ENCODE assay signal across 11 mouse cellular contexts in genomic region chr9:103708514-103709173, GRCm38 (mm10). TPM values are rescaled to one million over a fixed set of nuclear protein-coding genes. Genes with fewer than 3 reads are reported as not detected.
DNase-seq lines count a peak whose midpoint lies in the region; ATAC-seq lines count a peak whose summit lies in the region.
"Had no signal": no experiment of that assay in that cellular context is flagged by ENCODE, and none has a peak within 500 bp of the region (broad histone marks: within the 10 kb centered on the region; RNA-seq: fewer than 3 reads in every experiment).

No protein-coding gene starts in this region.

- no peak overlapping the region for H3K9ac ChIP-seq in kidney, embryonic 14.5 days (ENCODE audit: low read depth, low read length)
- H3K9ac ChIP-seq in neural tube, embryonic 15.5 days (replicated peaks), result no peak overlapping the region
- H3K9ac ChIP-seq: forebrain, embryonic 13.5 days; hindbrain, embryonic 14.5 days had no signal

- no peaks in the 10 kb centered on the region for H3K27me3 ChIP-seq in kidney, embryonic 14.5 days (ENCODE audit: control insufficient read depth, insufficient read depth, low read length)
- H3K27me3 ChIP-seq in embryonic facial prominence, embryonic 10.5 days (replicated peaks; ENCODE audit: low read depth, poor library complexity, severe bottlenecking), result no peaks in the 10 kb centered on the region
- H3K27me3 ChIP-seq in neural tube, embryonic 15.5 days (replicated peaks), result no peaks in the 10 kb centered on the region
- H3K27me3 ChIP-seq: forebrain, embryonic 13.5 days had no signal

- no peak for DNase-seq in kidney, postnatal 25 days
- peak; percentile 49 for DNase-seq in R1 (ENCODE audit: low read depth, low spot score)
- DNase-seq in lung, postnatal 4 days, result peak; percentile 16 to 32
- peak; percentile 72 for DNase-seq in thymus, postnatal 0 days (ENCODE audit: low spot score)
- no peak for DNase-seq in cerebellum, adult 9-10 months
- no peak for DNase-seq in embryonic facial prominence, embryonic 10.5 days (ENCODE audit: low spot score)
- DNase-seq: kidney, postnatal 10 days had no signal

- H3K4me1 ChIP-seq in kidney, embryonic 14.5 days (ENCODE audit: control insufficient read depth, insufficient read depth, low read length), result no peaks in the 10 kb centered on the region
- H3K4me1 ChIP-seq in embryonic facial prominence, embryonic 10.5 days, result peaks cover 24% of the 10 kb centered on the region
- peaks cover 10% of the 10 kb centered on the region for H3K4me1 ChIP-seq in neural tube, embryonic 15.5 days

- no peaks in the 10 kb centered on the region for H3K36me3 ChIP-seq in kidney, embryonic 14.5 days (ENCODE audit: control insufficient read depth, insufficient read depth, low read length)
- H3K36me3 ChIP-seq in embryonic facial prominence, embryonic 10.5 days (replicated peaks), result peaks cover 4% of the 10 kb centered on the region; the same call in 1 of the 2 replicates
- H3K36me3 ChIP-seq in neural tube, embryonic 15.5 days, result no peaks in the 10 kb centered on the region

- no peak overlapping the region for H3K4me2 ChIP-seq in kidney, embryonic 14.5 days (replicated peaks; ENCODE audit: low read depth, low read length)
- H3K4me2 ChIP-seq in neural tube, embryonic 15.5 days, result no peak overlapping the region
- H3K4me2 ChIP-seq: forebrain, embryonic 13.5 days; hindbrain, embryonic 14.5 days had no signal

- H3K9me3 ChIP-seq in kidney, embryonic 14.5 days (ENCODE audit: control insufficient read depth, low read length), result no peaks in the 10 kb centered on the region
- no peaks in the 10 kb centered on the region for H3K9me3 ChIP-seq in embryonic facial prominence, embryonic 10.5 days
- no peaks in the 10 kb centered on the region for H3K9me3 ChIP-seq in neural tube, embryonic 15.5 days (replicated peaks)
- H3K9me3 ChIP-seq: forebrain, embryonic 13.5 days had no signal

- 0 out of 2 replicates have a peak, but pooled peaks have one; percentile 6 for ATAC-seq in kidney, embryonic 14.5 days (ENCODE audit: low FRiP score, low TSS enrichment)
- no peak for ATAC-seq in neural tube, embryonic 15.5 days (ENCODE audit: low FRiP score)
- ATAC-seq: forebrain, embryonic 13.5 days had no signal

- H3K4me3 ChIP-seq in kidney, embryonic 14.5 days (ENCODE audit: low read length), result no peak overlapping the region
- H3K4me3 ChIP-seq in embryonic facial prominence, embryonic 10.5 days, result no peak overlapping the region
- H3K4me3 ChIP-seq in neural tube, embryonic 15.5 days (replicated peaks), result no peak overlapping the region
- H3K4me3 ChIP-seq: forebrain, embryonic 13.5 days had no signal

- WGBS in kidney, embryonic 14.5 days, result 81% methylated on average over 16 of the region's 16 CpGs
- 83% methylated on average over 16 of the region's 16 CpGs for WGBS in embryonic facial prominence, embryonic 10.5 days
- 83% methylated on average over 16 of the region's 16 CpGs for WGBS in neural tube, embryonic 15.5 days

- no peak overlapping the region for H3K27ac ChIP-seq in kidney, embryonic 14.5 days (ENCODE audit: low read depth, low read length)
- H3K27ac ChIP-seq in embryonic facial prominence, embryonic 10.5 days (replicated peaks), result no peak overlapping the region
- no peak overlapping the region for H3K27ac ChIP-seq in neural tube, embryonic 15.5 days (replicated peaks)
- H3K27ac ChIP-seq: forebrain, embryonic 13.5 days; hindbrain, embryonic 14.5 days had no signal

RNA-seq across cellular contexts. Expression of gene Tmem108, which starts 53.0 kb away (rescaled TPM):
- 6.7 and 10.8 TPM in 2 replicates for polyA plus RNA-seq in kidney, embryonic 14.5 days (2014; fragmentation: Nextera tagmentation; extraction: Ambion mirVana)
- 11.3 and 11.9 TPM in 2 replicates for polyA plus RNA-seq in thymus, postnatal 0 days (2015; fragmentation: Nextera tagmentation; extraction: Ambion mirVana)
- polyA plus RNA-seq in embryonic facial prominence, embryonic 10.5 days (2016; fragmentation: Nextera tagmentation; extraction: Ambion mirVana), result 19.6 and 22.1 TPM in 2 replicates
- 25.2 and 25.9 TPM in 2 replicates for polyA plus RNA-seq in neural tube, embryonic 15.5 days (2015; fragmentation: Nextera tagmentation; extraction: Ambion mirVana)

Comparison
In these comparisons a context has a peak if more than half of its experiments do, and no peak if none do; other contexts are left out.
1. DNase-seq: peak in R1 (single experiment), lung, postnatal 4 days (2 of 2) and thymus, postnatal 0 days (single experiment); none in kidney, postnatal 25 days (0 of 2), cerebellum, adult 9-10 months (single experiment) and embryonic facial prominence, embryonic 10.5 days (single experiment).